Mouse (Mus musculus) megakaryocyte progenitor cell, adult 5-6 weeks (primary cell): ENCODE results near the gene Apoa4. TPM values are rescaled to one million over a fixed set of nuclear protein-coding genes. Genes with fewer than 3 reads are reported as not detected.

Source experiments
- ATAC-seq: replicated peaks from 2 replicates; pipeline ENCODE4 v1.8.0; 2016; ENCODE audit warnings: mild to moderate bottlenecking, moderate TSS enrichment, inconsistent platforms; ENCODE audit not compliant: poor library complexity
- total RNA-seq, 2 experiments: library from RNA; stranded (forward) in 1 of 2; stranded (reverse) in 1 of 2; fragments of 157-497, 149-512 nt in 1 of 2; fragments of 200-1000 nt in 1 of 2; gene quantifications; 2 replicates each; pipeline versions ENCODE4 v1.2.3 to v1.2.4; 2015 to 2017

Gene Apoa4
- total RNA-seq (2015) (not detected in 2 replicates), total RNA-seq (2017) (not detected in 2 replicates)

DNA sequence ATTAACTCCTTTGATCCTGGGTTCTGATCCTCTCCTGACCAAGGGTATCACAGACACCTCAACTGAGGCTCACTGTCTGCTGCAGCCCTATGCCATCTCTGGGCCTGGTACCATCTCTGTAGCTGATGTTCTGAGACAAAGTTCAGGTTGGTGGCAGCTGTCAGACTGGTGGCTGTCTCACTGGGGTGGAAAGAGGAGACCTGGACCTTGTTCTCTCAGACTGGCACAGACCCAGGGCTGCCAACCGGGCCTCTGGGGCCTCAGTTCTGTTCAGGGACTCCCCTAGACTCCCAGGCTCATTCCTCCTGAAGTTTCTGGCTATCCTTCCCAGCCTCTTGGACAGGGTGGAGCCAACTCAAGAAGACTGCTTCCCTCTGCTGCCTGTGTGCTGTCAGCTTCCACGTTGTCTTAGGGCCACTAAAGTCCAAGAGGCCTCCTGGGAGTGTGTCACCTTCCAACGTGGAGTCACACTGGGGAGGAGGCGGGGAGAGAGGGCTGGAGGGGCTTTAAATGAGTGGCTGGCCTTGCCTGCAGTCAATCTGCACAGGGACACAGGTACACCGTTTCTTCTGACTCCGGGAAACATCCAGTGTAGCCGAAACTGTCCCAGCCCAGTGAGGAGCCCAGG, at the start of gene Apoa4:
Gene Apoa4, plus strand, starts transcription at position 171 of the 628 bp plus-strand sequence.
- ATAC-seq: no peak

GRCm38 (mm10) chr9:46191234-46191633, 49.3 kb upstream of the Apoa4 start:
- no peak for ATAC-seq

DNA sequence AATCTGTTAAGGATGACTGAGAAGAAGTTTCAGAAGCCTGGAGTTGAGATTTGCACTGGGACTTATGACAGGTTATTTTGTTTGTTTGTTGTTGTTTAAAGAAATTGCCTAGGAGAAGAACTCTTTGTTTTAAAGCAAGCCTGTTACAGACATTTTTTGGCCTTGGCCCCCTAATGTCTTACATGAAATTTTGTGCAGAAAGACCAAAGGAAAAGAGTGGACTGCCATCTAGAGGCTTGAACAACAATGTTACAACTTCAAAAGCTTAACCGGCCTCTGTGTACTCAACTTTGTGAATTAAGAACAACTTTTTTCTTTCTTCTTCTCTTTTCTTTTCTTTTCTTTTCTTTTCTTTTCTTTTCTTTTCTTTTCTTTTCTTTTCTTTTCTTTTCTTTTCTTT, 48.9 kb upstream of the Apoa4 start:
- peak; percentile 55; the same call in 1 of the 2 replicates for ATAC-seq

GRCm38 (mm10) chr9:46192642-46193041, 47.9 kb upstream of the Apoa4 start:
- ATAC-seq: no peak

DNA sequence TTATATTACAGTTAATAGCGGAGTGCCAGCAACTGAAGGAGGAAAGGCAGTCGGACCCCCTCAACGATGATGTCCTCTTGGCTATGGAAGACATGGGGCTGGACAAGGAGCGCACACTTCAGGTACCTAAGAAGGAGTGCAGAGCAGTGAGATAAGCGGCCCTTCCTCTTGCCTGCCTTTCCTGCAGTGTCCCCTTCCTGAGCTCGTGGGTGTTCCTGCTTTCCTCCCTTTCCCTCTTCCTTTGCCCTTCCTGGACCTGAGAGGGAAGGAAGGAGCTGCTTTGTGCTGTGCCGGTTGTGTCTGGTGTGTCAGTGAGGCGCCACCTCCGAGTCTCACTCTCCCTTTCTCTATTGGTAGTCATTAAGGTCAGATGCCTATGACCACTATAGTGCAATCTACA, 45.7 kb upstream of the Apoa4 start:
- no peak for ATAC-seq

GRCm38 (mm10) chr9:46196699-46197169, 43.8 kb upstream of the Apoa4 start:
- 0 out of 2 replicates have a peak, but pooled peaks have one; percentile 23 for ATAC-seq

DNA sequence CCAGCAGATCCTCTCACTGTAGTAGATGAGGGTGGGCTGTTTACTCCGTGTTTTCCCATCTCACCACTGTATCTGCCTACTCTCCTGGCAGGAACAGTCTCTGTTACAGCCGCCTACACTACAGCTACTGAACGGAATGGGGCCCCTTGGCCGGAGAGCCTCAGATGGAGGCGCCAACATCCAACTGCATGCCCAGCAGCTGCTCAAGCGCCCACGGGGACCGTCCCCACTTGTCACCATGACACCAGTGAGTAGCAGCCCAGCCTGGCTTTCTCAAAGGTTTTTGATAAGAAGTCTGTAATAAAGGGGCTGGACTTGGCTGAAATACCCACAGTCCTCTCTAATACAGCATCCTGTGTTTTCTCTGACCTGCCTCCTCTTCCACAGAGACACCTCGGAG, 42.0 kb upstream of the Apoa4 start:
- 0 out of 2 replicates have a peak, but pooled peaks have one; percentile 27 for ATAC-seq

GRCm38 (mm10) chr9:46198936-46199335, 41.6 kb upstream of the Apoa4 start:
- no peak for ATAC-seq

DNA sequence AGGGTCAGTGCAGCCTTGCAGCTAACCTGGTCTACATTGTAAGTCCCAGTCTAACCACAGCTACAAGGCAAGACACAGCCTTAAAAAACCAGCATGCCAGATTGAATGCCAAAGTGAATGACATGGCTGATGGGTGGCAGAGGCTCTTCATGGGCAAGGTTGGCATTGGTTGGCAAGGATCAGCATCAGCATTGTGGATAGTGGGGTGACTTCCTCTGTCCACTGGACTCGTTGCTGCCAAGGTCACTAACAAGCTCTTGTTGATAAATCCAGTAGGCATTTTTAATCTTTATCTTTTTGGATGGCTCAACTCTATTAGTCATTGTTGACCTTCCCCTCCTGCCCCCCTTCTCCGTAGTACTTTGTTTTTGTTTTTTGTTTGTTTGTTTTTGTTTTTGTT, 40.9 kb upstream of the Apoa4 start:
- no peak for ATAC-seq

DNA sequence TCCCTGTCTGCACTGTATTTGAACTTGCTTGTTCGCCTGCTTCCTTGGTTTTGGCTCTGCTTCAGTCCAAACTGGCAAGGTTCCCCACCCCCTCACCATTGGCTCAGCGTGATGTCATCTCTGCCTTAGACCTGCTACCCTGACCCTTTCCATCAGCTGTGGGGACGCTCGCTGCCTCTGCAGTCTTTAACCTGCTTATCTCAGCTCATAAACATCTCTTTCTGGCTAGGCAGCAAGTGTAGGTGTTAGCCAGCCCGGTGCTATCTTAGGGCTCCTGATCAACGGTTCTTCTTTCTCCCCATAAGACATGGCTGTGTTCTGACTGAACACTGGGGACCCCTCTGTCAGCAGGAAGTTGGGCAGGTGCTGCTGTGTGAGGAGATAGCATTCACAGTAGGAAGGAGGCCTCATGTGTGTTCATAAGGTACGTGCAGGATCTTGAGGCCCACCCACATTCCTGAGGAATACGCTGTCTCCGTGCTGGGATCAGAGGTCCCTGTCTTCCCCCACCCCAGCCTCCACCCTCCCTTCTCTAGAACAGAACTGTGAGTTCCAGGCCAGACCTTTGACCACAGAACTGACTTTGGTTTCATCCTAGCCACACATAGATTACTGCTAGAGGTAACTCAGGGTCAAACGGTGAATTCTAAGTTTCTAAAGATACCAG, 33.5 kb upstream of the Apoa4 start:
- peak; percentile 70 for ATAC-seq

DNA sequence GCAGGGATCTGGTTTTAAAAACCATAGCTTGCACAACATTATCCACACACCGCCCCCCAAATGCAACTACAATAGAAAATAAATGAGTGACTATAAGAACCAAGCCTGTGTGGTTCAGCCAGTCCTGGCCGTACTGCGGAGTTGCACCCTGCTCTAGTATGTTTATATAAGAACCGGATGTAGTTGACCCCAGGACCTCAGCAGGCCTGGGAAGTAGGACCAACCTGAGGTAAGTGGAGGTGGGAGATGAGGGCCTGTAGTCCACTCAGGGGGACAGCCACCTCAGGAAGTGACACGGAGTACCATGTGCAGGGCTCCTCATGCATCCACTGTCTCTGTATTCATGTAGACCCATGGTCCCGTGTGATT, 33.0 kb upstream of the Apoa4 start:
- no peak for ATAC-seq

DNA sequence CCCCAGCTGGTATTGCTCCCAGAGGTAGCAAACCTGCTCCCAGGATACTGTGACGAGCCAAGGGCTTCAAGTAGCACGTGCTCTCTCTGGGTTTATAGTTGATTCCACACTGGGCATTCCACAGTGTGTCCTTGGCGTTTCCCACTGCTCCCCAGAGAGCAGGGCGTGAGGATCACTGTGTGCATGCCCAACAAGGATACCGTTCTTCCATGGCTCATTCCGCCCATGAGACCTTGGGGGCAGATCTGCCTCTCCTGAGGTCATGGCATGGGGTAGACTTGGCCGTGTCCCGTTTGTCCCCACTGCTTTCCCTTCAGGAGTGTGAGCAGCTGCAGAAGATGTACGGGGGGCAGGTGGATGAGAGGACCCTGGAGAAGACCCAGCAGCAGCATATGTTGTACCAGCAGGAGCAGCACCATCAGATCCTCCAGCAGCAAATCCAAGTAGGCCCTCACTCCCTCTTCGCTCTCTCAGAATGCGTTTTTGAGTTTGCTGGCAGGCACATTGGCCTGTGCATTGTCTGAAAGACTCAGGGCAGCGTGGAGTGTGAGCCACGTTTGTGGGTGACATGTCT, 32.0 kb upstream of the Apoa4 start:
- no peak for ATAC-seq

DNA sequence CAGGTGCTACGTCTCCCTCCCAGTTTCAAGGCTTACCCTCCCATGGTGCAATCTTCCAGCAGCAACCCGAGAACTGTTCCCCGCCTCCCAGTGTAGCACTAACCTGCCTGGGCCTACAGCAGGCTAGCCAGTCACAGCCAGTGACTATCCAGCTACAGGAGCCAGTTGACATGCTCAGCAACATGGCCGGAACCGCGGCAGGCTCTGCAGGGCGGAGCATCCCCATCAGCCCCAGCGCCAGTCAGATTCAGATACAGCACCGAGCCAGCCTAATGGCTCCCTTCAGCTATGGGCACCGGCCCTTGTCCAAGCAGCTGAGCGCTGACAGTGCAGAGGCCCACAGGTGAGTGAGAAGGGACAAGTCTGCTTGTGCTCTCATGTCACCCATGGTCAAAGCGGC, 30.0 kb upstream of the Apoa4 start:
- no peak for ATAC-seq

GRCm38 (mm10) chr9:46214276-46214675, 26.2 kb upstream of the Apoa4 start:
- no peak for ATAC-seq

DNA sequence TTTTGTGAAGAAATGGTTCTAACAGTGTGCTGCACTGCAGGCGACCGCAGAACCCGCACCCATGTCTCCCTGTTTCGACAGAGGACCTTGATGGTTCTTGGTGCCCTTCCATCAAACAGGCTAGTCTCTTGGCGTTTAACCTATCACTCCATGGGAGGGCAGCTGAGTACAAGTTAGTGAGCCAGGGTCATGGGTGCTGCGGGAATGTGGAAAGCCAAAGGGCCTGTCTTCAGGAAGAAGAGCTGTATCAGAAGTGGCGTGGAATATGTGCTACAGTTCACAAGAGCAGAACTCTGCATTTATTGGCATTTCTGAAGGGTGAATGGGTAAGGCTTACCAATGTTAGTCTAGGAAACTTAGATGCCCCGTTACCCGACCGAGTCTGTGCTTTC, 25.6 kb upstream of the Apoa4 start:
- ATAC-seq: no peak

- peak; percentile 64 for ATAC-seq
Observed at GRCm38 (mm10) chr9:46215338-46216322, 24.9 kb upstream of the Apoa4 start.

GRCm38 (mm10) chr9:46216744-46217470, 23.6 kb upstream of the Apoa4 start:
- ATAC-seq: peak; percentile 13; the same call in 1 of the 2 replicates

GRCm38 (mm10) chr9:46218176-46218575, 22.3 kb upstream of the Apoa4 start:
- no peak for ATAC-seq

GRCm38 (mm10) chr9:46223090-46223489, 17.4 kb upstream of the Apoa4 start:
- ATAC-seq: no peak

- ATAC-seq: no peak
Observed at GRCm38 (mm10) chr9:46224101-46224500, 16.4 kb upstream of the Apoa4 start.
